Mouse (Mus musculus): Measurements from ENCODE around the gene Birc5. TPM values are rescaled to one million over a fixed set of nuclear protein-coding genes. Genes with fewer than 3 reads are reported as not detected.

Gene Birc5
- total RNA-seq, 2 experiments from 2014 or later, result 0.62 to 1.2 TPM

- intact Hi-C loops (cut with DNase I), result no loop called here
- DNase-seq (ENCODE audit: low spot score in 2 of 2), result peak; percentile 31 to 41
Measured at GRCm38 (mm10) chr11:117877917-117878745, 29.1 kb downstream of the Birc5 start.

DNA sequence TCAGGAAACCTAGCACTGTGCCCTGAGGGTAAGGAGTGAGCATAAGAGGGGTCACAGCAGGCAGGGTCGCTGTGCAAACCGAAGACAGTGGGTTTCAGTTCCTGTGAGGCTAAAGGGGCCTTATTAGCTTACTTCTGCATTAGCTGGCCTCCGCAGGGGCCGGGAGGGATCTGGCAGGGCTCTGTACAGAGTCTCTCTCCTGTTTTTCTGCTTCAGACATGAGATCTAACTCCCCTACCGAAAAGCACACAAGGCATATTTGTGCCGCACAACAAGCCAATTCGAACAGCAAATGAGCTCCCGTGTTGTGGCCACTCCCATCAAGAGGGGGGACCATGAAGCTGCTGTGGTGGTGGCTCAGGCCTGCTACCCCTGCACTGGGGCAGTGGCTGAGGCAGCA, 29.8 kb downstream of the Birc5 start:
- intact Hi-C loops (cut with DNase I), result no loop called here
- DNase-seq (ENCODE audit: low spot score in 2 of 2), result no peak

DNA sequence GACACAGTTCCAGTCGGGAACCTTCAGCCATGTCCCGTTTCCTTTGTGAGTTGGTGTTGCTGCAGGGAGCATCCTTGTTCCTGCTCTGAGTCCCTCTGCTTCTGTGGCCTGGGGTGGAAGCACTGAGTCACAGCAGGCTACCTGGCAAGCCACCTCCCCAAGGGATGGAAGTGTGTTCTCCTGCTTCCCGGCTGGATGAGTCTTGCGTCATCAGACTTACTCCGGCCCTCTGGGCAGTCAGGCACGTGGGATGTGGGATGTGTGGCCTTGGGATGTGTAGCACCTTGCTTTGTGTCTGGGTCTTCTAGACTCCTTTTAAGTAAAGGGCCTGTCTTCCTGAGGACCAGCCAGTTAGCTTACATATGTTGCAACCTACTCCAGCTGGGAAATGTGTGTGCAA, 30.6 kb downstream of the Birc5 start:
- DNase-seq (ENCODE audit: low spot score in 2 of 2), result no peak
- intact Hi-C loops (cut with DNase I), result no loop called here

DNA sequence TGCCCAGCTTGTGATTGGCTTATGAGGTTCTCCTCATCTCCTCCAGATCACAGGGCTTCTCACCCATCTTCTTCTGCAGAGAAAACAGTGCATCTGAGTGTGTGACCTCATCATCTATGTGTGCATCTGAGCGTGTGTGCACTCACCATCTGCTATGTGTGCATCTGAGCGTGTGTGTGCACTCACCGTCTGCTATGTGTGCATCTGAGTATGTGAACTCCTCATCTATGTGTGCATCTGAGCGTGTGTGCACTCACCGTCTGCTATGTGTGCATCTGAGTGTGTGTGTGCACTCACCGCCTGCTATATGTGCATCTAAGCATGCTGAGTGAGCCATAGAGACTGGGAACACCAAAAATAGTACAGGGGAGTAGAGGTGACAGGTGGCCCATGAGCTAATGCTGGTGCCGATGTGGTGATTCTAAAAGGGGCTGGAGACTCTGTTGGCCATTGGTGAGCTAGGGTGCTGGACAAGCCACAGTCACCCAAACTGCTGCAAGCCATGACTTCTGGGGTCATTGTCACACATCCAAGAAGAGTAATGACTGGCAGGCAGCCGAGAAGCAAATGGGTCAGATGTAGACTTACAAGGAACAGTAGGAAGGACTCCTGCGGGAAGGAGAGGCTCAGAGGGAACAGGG, 31.4 kb downstream of the Birc5 start:
- no peak for DNase-seq (ENCODE audit: low spot score in 2 of 2)
- intact Hi-C loops (cut with DNase I), result no loop called here

DNA sequence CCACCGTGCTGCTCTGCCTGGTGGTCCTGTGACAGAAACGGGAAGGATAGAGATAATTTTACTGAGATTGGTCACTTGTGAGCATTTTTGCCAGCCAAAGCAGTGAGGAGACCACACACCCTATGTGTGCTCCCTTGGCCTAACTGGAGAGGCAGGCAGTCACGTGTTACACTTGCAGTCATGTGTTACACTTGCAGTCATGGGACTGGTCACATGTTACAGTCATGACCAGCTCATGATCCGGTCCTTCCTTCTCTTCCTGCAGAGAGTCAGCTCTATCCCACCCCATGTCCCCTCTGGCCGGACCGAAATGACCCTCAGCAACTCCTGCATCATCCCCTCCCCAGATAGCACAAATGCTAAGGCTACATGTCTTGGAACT, 31.9 kb downstream of the Birc5 start:
- DNase-seq (ENCODE audit: low spot score in 2 of 2), result no peak
- intact Hi-C loops (cut with DNase I), result no loop called here

GRCm38 (mm10) chr11:117881787-117882186, 32.7 kb downstream of the Birc5 start:
- DNase-seq (ENCODE audit: low spot score in 2 of 2), result no peak
- intact Hi-C loops (cut with DNase I), result no loop called here

DNA sequence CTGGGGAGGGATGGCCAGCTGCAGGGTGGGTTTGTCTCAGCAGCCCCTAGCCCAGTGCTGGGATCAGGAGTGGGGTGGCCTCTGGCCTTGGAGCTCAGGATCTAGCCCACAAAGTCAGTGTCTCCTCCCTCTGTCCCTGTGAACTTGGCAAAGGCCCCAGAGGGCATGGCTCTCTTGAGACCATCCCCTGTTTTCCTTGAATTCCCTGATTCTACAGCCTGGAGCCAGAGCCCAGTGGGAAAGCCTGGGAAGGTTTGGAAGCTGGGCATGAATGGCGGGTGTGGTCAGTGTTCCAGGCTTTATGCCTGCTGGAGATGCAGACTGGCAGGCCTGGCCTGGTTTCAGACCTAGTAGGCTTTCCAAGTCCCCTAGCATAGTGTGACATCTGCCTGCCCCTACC, 33.2 kb downstream of the Birc5 start:
- intact Hi-C loops (cut with DNase I), result no loop called here
- no peak for DNase-seq (ENCODE audit: low spot score in 2 of 2)

GRCm38 (mm10) chr11:117886000-117886399, 36.9 kb downstream of the Birc5 start:
- intact Hi-C loops (cut with DNase I), result no loop called here
- DNase-seq (ENCODE audit: low spot score in 2 of 2), result no peak

- intact Hi-C loops (cut with DNase I), result no loop called here
- no peak for DNase-seq (ENCODE audit: low spot score in 2 of 2)
Measured at GRCm38 (mm10) chr11:117888168-117888852, 39.3 kb downstream of the Birc5 start.

- peak; percentile 21 to 37 for DNase-seq (ENCODE audit: low spot score in 2 of 2)
- intact Hi-C loops (cut with DNase I), result no loop called here
Measured at GRCm38 (mm10) chr11:117888853-117889822, 40.1 kb downstream of the Birc5 start.

GRCm38 (mm10) chr11:117889887-117890340, 40.9 kb downstream of the Birc5 start:
- DNase-seq (ENCODE audit: low spot score in 2 of 2), result no peak
- intact Hi-C loops (cut with DNase I), result no loop called here

DNA sequence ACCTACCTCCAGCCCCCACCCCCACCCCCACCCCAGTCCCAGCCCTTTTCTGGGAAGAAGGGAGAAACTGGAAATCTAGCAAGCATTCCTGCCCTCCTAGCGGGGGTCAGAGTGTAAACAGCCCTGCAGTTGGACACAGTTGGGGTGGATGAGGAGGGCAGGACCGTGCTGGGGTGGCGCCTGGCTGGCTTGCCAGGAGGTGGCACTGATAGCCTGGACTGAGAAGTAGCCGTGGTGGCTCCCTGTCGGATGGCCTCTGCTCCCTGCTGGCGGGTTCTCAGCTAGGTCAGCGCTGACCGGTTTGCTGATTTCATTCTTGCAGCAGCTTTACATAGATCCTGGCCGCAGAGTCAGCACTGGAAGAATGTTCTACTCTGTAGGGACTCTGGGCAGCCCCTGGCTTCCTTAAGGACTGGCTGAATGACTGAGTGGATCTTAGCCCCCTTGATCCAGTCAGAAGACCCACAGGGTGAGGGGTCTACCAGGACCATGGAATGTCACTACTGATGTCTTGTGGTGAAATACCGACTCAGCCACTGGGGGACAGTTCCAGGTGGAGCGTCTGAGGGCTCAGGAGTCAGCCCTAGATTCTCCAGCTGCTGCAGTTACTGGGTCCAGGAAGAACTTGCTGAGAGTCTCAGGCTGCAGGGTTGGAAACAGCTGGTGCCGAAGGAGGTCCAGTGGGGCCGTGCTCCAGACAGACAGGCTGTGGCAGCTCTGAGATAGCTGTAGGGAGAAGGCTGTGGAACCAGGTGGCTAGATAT, 41.6 kb downstream of the Birc5 start:
- no peak for DNase-seq (ENCODE audit: low spot score in 2 of 2)
- intact Hi-C loops (cut with DNase I), result no loop called here

- no peak for DNase-seq (ENCODE audit: low spot score in 2 of 2)
- intact Hi-C loops (cut with DNase I), result no loop called here
Measured at GRCm38 (mm10) chr11:117891581-117892175, 42.6 kb downstream of the Birc5 start.

DNA sequence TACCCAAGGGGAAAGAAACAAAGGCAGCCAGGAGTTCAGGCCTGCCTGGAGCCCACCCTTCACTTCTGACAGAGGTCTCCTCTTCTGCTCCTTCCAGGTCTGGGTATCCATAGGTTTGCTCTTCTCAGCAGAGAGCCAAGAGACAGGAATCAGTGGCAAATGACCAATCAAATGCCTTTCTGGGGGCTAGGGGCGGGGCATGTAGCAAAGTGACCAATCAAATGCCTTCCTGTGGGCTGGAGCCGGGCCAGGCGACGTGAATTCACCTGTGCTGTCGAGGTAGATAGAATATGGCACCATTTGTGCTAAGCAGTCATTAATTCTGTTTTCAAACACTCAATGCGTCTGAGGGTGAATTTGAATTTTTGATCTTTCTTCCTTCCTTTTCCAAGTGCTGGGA, 43.1 kb downstream of the Birc5 start:
- no peak for DNase-seq (ENCODE audit: low spot score in 2 of 2)
- intact Hi-C loops (cut with DNase I), result no loop called here

DNA sequence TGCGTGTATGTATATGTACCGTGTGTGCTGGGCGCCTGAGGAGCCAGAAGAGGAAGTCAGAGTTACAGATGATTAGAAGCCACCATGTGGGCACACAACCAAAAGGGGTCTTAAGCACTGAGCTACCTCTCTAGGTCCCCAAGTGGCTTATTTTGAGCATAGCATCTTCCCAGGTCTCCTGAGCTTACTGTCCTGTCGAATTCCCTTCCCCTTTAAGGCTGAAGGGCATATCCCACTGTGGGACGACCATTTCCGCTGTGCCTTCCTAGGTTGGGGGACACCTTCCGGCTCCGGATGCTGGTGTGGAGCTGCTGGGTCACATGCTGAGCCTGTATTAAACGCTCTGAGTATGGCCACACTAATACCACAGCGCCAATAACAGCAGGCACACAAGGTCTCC, 45.6 kb downstream of the Birc5 start:
- DNase-seq (ENCODE audit: low spot score in 2 of 2), result no peak

DNA sequence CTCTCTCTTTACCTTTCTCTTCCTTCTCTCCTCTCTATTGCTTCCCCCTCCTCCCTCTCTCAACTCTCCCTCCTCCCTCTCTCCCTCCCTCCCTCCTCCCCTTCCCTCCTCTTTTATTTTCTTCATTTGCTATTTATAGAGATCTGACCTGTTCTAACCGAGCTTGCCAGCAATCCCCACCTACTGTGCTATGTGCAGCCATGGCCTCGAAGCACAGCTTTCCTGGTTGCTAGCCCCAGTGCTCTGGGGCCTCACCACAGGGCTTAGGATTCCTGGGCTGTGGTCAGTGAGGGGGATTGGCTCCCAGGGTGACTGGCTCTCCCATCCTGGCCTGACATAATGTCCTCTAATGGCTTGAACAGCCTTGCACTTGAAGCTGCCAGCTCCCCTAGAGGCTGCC, 47.5 kb downstream of the Birc5 start:
- DNase-seq (ENCODE audit: low spot score in 2 of 2), result no peak
- intact Hi-C loops (cut with DNase I), result no loop called here

More for the DNA sequence above, 45.6 kb downstream of the Birc5 start:
- intact Hi-C loops (cut with DNase I), result no loop called here

- intact Hi-C loops (cut with DNase I), result no loop called here
- no peak for DNase-seq (ENCODE audit: low spot score in 2 of 2)
Measured at GRCm38 (mm10) chr11:117902282-117902681, 53.2 kb downstream of the Birc5 start.

- no peak for DNase-seq (ENCODE audit: low spot score in 2 of 2)
- intact Hi-C loops (cut with DNase I), result no loop called here
Measured at GRCm38 (mm10) chr11:117904442-117904841, 55.4 kb downstream of the Birc5 start.
